Mouse (Mus musculus): Measurements from ENCODE around the gene Hist2h3b.
"Not testable (repeated sequence)": the region's sequence is repeated elsewhere in the genome, so short reads cannot be mapped to it uniquely, and the experiment has no call there.

Gene Hist2h3b

DNA sequence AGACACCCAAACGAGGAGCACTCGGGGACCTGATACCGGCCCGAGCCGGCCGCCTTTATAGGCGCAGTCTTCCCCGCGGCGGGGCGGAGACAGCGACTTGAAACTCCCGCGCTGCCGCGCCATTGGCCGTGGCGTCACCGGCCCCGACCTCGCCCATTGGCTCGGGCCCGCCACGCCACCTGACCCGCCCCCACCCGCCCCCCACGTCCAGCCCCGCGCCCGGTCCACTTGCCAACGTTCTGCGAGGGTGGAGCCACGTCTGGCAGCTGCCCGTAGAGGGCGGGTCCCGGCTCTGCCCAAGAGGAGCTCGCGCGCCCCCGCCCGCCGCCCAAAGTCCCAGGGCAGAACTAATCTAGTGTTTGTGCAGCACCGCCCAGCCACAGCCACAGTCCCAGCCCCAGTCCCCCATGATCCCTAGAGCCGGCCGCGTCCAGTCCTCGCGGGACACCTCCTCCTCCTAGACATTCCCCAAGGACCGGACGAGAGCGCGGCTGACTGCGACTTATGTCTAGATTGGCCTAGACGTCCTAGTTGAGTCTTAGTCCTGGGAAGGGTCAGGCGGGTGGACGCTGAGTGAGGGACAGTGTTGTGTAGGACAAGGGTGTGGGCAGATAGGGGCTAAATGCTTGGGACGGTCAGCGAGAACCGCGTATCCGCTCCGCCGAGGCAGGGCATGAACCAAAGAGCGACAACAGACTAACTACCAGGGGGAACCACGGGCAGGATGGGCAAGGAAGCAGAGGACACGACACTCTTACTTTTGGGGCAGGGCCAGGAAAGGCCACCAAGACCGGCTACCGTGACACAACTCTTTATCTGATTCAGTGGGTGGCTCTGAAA, 29.3 kb upstream of the Hist2h3b start, which contains the start of gene Hist2h3c2:
Hist2h3c2 (minus strand) TSS at position 174 of the 840 bp plus-strand sequence.
- ATAC-seq (ENCODE audit: insufficient number of reproducible peaks, low FRiP score, low TSS enrichment): peak; percentile 74

DNA sequence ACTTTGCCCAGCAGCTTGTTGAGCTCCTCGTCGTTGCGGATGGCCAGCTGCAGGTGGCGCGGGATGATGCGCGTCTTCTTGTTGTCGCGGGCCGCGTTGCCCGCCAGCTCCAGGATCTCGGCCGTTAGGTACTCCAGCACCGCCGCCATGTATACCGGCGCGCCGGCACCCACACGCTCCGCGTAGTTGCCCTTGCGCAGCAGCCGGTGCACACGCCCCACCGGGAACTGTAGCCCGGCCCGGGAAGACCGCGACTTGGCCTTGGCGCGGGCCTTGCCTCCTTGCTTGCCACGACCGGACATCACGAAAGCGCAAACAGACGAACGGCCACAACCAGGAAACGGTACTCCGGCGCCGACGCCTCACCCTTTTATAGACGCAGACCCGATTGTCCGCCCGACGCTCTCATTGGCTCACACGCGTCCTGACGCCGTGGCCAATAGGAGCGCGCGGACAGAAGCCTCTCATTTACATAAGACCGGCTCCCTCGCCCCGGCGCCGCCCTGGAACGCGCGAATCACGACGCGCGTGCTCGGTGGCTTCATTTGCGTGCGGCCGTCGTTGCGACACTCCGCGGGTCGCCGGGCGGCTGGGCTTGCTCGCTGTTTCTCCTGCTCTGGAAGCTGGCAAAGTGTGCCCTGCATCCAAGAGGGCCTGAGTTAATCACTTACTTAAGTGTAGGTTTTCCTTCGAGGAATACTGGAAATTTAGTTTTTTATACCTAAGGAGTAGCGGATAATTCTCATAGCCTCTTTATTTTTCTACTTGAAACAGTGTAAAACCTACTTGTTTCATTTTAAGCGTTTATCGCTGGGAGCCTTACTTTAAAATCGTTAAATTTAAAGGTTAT, 28.3 kb upstream of the Hist2h3b start, which contains the start of gene Hist2h2aa2:
Hist2h2aa2 (minus strand) TSS at position 328 of the 850 bp plus-strand sequence.
- peak; percentile 84 for ATAC-seq (ENCODE audit: insufficient number of reproducible peaks, low FRiP score, low TSS enrichment)

DNA sequence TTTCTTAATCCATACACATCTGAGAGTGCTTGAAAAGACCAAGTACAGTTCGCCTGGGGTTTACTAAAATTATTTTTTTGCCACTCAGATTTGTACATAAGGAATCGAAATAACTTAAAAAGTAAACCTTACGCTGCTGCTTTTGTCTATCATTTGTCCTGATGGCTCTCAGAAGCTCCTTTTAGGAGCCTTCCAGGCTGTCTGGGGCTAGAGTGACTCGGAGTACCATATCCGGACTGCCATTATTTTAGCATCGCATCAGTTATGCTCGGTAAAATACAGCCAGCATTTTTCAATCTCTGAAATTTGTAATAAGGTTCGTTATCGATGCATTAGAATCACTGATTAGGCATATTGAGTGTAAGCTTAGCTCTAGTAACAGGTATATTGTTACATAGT, 27.7 kb upstream of the Hist2h3b start:
- no peak for ATAC-seq (ENCODE audit: insufficient number of reproducible peaks, low FRiP score, low TSS enrichment)

DNA sequence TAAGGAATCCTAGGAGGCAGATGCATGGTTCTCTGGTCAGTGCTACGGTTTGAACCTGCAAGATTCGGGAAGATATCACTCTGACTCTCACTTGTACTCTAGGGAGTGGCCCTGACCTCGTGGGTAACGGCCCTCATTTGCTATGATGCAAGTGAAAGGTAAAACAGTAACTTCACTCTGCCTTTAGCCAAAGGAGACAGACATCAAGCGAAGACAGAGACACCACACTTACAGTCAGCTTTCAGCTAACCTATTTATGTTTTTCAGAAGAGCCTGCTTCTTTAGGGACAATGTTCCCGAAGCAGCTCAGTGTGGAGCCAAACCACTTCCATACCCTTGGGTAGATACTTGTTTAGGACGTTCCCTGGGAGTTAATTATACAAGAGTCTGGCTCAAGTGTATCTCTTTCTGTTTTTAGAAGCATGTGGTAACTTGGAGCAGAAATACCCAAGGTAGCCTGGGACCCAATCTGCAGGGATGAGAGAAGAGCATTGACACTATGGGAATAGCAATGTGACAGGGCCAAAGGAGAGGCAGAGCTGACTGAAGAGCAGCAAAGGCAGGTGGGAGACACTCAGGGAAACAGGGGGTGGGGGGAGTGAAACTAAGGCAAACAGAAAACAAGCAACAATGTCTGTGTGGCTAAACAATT, 24.4 kb upstream of the Hist2h3b start:
- ATAC-seq (ENCODE audit: insufficient number of reproducible peaks, low FRiP score, low TSS enrichment): no peak

GRCm38 (mm10) chr3:96245003-96245886, 23.2 kb upstream of the Hist2h3b start, which contains the start of gene Hist2h2aa1:
TSS of gene Hist2h2aa1 (plus strand) at chr3:96245497.
- peak; percentile 88 for ATAC-seq (ENCODE audit: insufficient number of reproducible peaks, low FRiP score, low TSS enrichment)

DNA sequence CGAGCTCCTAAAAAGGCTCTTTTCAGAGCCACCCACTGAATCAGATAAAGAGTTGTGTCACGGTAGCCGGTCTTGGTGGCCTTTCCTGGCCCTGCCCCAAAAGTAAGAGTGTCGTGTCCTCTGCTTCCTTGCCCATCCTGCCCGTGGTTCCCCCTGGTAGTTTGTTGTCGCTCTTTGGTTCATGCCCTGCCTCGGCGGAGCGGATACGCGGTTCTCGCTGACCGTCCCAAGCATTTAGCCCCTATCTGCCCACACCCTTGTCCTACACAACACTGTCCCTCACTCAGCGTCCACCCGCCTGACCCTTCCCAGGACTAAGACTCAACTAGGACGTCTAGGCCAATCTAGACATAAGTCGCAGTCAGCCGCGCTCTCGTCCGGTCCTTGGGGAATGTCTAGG, 22.4 kb upstream of the Hist2h3b start:
- ATAC-seq (ENCODE audit: insufficient number of reproducible peaks, low FRiP score, low TSS enrichment): not testable (repeated sequence)

- ATAC-seq (ENCODE audit: insufficient number of reproducible peaks, low FRiP score, low TSS enrichment): peak; percentile 72
These were observed 22.0 kb upstream of the Hist2h3b start, which contains the start of gene Hist2h3c1 for GRCm38 (mm10) chr3:96246427-96246856. TSS of gene Hist2h3c1 (plus strand) at chr3:96246685.

- no peak for ATAC-seq (ENCODE audit: insufficient number of reproducible peaks, low FRiP score, low TSS enrichment)
These were observed 20.9 kb upstream of the Hist2h3b start for GRCm38 (mm10) chr3:96247356-96248140.

DNA sequence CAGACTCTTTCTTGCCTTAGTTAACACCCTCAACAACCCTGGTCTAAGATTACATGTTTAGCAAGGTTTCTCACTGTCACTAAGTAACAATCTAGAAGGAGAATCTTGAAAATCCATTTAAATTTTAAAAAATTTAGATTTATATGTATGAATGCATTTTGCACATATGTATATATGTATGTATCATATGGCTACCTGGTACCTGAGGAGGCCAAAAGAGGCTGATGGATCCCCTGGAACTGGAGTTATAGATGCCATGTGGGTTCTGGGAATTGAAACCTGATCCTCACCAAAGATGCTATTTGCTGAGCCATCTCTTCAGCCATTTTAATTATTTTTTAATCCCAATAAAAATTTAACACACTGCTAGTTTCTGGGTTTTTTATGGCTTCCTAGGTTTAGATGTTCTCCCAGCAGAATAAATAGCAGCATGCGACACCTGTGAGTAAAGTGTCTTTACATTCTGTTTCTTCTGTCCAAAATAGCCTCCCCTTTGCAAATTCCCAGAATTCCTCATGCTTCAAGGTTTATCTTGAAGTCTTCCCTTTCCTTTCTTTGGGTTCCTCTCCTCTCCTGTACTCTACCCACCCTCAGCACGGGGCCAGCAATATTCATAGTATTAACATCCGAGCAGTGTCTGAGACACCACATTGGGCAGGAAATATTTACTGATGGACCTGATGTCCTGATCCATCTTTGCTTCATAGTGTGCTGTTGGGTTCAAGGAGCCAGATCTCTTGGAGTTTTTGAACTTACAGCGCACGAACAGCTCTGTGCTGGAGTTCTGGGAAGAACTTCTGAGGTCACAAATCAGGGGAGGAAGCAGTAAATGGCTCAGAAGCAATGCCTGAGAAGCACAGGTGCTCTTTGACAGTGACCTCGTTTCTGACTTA, 20.1 kb upstream of the Hist2h3b start:
- ATAC-seq (ENCODE audit: insufficient number of reproducible peaks, low FRiP score, low TSS enrichment): no peak

DNA sequence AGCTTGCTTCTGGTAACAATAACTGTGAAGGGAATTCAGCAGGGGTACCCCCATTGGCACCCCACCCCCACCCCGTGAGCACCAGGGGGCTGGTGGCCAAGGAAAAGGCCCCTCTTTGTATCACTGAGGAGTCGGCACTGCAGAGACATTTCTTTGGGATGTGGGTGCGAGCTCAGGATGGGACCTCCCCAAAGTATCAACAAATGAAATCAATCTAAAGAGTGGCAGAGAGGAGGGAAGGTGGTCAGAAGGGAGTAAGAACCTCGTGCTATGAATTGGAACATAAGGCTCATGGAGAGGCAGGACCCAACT, 19.5 kb upstream of the Hist2h3b start:
- no peak for ATAC-seq (ENCODE audit: insufficient number of reproducible peaks, low FRiP score, low TSS enrichment)

GRCm38 (mm10) chr3:96250890-96251289, 17.6 kb upstream of the Hist2h3b start:
- no peak for ATAC-seq (ENCODE audit: insufficient number of reproducible peaks, low FRiP score, low TSS enrichment)

- no peak for ATAC-seq (ENCODE audit: insufficient number of reproducible peaks, low FRiP score, low TSS enrichment)
These were observed 16.7 kb upstream of the Hist2h3b start for GRCm38 (mm10) chr3:96251787-96252186.

DNA sequence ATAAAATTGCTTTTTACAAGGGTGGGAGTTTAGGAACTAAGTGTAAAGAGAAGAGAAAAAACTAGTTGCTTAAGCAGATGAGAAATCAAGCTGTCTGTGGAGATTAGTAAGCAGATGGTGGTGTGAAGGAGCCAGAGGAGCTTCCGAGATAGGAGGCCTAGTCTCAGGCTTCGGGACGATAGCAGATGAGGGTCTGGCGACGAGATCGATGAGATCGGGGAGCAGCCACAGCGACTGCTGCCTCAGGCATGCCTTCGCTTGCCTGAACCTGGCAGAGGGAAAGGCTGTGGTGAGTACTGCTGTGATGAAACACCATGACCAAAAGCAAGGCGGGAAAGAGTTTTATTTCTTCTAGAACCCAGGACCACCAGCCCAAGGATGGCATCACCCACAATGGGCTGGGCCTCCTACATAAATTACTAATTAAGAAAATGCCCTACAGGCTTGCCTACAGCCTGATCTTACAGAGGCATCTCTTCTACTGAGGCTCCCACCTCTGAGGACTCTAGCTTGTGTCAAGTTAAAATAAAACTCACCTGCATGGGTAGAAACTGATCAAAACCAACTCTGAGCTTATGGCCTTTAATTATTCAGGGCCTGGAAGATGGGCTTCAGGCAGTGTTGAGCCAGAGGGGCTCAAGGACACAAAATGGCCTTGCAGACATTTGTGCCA, 13.6 kb upstream of the Hist2h3b start:
- no peak for ATAC-seq (ENCODE audit: insufficient number of reproducible peaks, low FRiP score, low TSS enrichment)

- ATAC-seq (ENCODE audit: insufficient number of reproducible peaks, low FRiP score, low TSS enrichment): no peak
These were observed 12.4 kb upstream of the Hist2h3b start for GRCm38 (mm10) chr3:96255926-96256593.

DNA sequence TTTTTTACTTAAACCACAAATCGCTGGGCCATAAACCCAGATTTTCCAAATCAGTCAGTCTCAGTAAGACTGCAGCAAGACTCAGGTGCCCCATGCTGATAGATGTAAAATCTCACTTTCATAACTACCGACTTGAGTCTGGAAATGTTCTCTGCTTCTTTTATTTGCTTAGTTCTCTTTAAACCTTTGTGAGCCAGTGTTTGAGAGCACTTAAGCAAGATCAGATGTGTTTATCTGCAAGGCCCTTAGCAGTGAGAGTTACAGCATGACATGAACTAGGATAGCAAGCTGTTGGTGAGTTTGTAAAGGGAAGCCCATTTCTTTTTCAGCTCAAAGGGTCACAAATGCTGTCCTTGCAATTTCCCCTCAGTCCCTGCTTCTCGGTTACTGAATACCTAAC, 11.3 kb upstream of the Hist2h3b start:
- ATAC-seq (ENCODE audit: insufficient number of reproducible peaks, low FRiP score, low TSS enrichment): no peak

DNA sequence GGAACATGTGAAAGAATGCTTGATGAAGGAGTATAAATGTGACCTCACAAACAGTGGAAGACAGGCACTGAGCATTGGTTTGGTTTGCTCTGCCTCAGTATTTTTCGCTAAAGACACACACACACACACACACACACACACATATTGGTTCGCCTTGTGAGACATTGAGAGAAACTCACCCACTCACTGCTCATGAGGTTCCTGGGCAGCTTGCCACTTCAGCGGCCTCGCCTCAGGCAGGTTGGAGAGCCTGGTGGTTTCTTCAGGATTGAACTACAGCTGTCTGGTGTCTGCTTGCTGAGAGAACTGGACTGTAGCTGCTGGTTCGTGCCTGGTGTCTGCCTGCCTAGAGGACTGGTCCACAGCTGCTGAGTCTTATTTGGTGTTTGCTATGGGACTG, 8.2 kb upstream of the Hist2h3b start:
- ATAC-seq (ENCODE audit: insufficient number of reproducible peaks, low FRiP score, low TSS enrichment): no peak

DNA sequence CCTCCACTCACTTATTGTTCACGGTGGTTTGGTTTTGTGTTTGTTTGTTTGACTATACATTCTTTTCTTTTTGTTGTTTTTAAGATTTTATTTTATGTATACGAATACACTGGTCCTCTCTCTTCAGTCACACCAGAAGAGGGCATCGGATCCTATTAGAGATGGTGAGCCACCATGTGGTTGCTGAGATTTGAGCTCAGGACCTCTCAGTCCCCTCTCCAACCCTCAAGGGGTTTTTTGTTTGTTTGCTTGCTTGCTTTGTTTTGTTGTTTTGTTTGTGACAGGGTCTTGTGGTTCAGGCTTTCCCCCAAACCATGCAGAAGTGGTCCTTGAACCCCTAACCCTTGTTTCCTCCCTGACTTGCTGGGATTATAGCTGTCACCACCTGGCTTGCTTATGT, 6.8 kb upstream of the Hist2h3b start:
- ATAC-seq (ENCODE audit: insufficient number of reproducible peaks, low FRiP score, low TSS enrichment): no peak

All from cerebellum, adult (tissue).